Mouse (Mus musculus) lung, embryonic 14.5 days (tissue): ENCODE results near the gene Ywhaq. TPM values are rescaled to one million over a fixed set of nuclear protein-coding genes. Genes with fewer than 3 reads are reported as not detected.

ENCODE experiments used
- ATAC-seq: fragments of 200-750 bp; cut with Nextera tagmentation; 2 replicates; pipeline ENCODE4 v1.8.0; 2017; ENCODE audit warnings: mild to moderate bottlenecking, moderate TSS enrichment, moderate library complexity; ENCODE audit not compliant: insufficient read depth
- DNase-seq: peaks from one replicate; pipeline ENCODE4 v3.0.0-alpha.2; 2015
- H3K27ac ChIP-seq: fragments of 300-500 bp; sonication (generic); 2 replicates; pipeline ENCODE4 v1.5.1; 2014; ENCODE audit warnings: low read depth, mild to moderate bottlenecking, moderate library complexity
- H3K27me3 ChIP-seq: fragments of 300-500 bp; sonication (generic); 2 replicates; pipeline ENCODE4 v1.6.1; 2014; ENCODE audit warnings: low read length, control low read depth; ENCODE audit not compliant: insufficient read depth
- H3K36me3 ChIP-seq: fragments of 300-500 bp; sonication (generic); 2 replicates; pipeline ENCODE4 v1.6.1; 2014; ENCODE audit warnings: control low read depth; ENCODE audit not compliant: insufficient read depth
- H3K4me1 ChIP-seq: fragments of 300-500 bp; sonication (generic); 2 replicates; pipeline ENCODE4 v1.6.1; 2014; ENCODE audit warnings: antibody characterized with exemption, control low read depth; ENCODE audit not compliant: insufficient read depth
- H3K4me2 ChIP-seq: fragments of 300-500 bp; sonication (generic); 2 replicates; pipeline ENCODE4 v1.6.1; 2014; ENCODE audit warnings: mild to moderate bottlenecking
- H3K4me3 ChIP-seq: fragments of 300-500 bp; sonication (generic); 2 replicates; pipeline ENCODE4 v1.5.1; 2014; ENCODE audit warnings: low read depth, low read length
- H3K9ac ChIP-seq: fragments of 300-500 bp; sonication (generic); 2 replicates; pipeline ENCODE4 v1.6.1; 2014
- H3K9me3 ChIP-seq: fragments of 300-500 bp; sonication (generic); 2 replicates; pipeline ENCODE4 v1.6.1; 2016; ENCODE audit warnings: low read depth, low read length, control low read depth
- CTCF ChIP-seq: IDR thresholded peaks from 2 replicates; pipeline ENCODE4 v1.5.1; 2016; ENCODE audit warnings: antibody characterized with exemption, low read depth
- WGBS: fragments of 180-500 bp; shearing (Covaris S2); extraction: QIAGEN DNeasy Blood & Tissue Kit; methylation state at CpG from one replicate; pipeline ENCODE4 v1.1.7; 2014; 5-methylcytosine and 5-hydroxymethylcytosine counted together
- polyA plus RNA-seq: library from polyadenylated mRNA; unstranded; fragments of >200 nt; fragmentation: Nextera tagmentation; extraction: Ambion mirVana; gene quantifications from 2 replicates; pipeline ENCODE4 v1.2.1, GENCODE M21; 2014

Ywhaq gene
- polyA plus RNA-seq, 1 experiment from 2014 or later: 805 TPM

DNA sequence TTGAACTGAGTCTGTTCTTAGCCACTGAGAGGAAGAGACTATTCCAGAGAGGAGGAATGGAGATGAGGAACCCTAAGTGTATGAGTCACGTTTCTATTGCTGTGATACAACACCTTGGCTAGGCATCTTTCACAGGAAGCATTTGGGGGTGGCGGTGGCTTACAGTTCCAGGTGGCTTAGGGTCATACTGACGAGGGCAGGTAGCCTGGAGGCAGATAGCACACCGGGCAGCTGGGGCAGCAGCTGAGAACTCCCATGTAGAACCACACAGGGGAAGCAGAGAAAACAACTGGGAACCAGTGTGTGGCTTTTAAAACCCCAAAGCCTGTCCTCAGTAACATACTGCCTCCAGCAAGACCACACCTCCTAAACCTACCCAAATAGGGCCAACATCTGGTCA, 12.7 kb upstream of the Ywhaq start:
- Histone ChIP-seq H3K9ac (no peak overlapping the region), H3K4me3 (no peak overlapping the region), H3K27me3 (no peaks in the 10 kb centered on the region), H3K9me3 (no peaks in the 10 kb centered on the region), H3K4me2 (no peak overlapping the region), H3K27ac (no peak overlapping the region), H3K36me3 (no peaks in the 10 kb centered on the region), H3K4me1 (0 out of 2 replicates have a peak, but pooled peaks cover 9% of the 10 kb centered on the region)
- WGBS: 67% methylated on average over 4 of the region's 4 CpGs
- no peak for TF ChIP-seq CTCF
- ATAC-seq: no peak
- DNase-seq: no peak

DNA sequence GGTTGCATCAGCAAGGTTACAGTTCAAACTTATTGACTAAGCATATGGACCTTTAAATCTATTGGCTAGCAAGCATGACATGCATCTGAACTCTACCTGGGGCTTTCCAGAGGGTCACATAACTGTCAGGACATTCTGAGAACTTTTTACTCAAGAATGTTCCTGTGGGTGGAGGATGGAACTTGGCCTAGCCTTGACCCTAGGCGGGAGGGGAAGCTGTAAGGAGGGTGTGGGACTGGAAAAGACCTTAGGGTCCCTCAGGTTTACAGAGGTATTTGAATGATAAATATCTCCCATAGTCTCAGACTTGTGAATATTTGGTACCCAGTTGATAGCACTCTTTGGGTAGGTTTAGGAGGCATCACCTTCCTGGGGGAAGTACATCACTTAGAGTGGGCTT, 11.6 kb upstream of the Ywhaq start:
- H3K9me3 ChIP-seq: no peaks in the 10 kb centered on the region
- TF ChIP-seq CTCF: no peak
- H3K4me3 ChIP-seq: no peak overlapping the region
- no peaks in the 10 kb centered on the region for H3K27me3 ChIP-seq
- no peak for ATAC-seq
- 83% methylated on average over 1 of the region's 1 CpGs for WGBS
- H3K4me1 ChIP-seq: 0 out of 2 replicates have a peak, but pooled peaks cover 9% of the 10 kb centered on the region
- no peaks in the 10 kb centered on the region for H3K36me3 ChIP-seq
- H3K9ac ChIP-seq: no peak overlapping the region
- no peak overlapping the region for H3K4me2 ChIP-seq
- DNase-seq: no peak
- H3K27ac ChIP-seq: no peak overlapping the region

DNA sequence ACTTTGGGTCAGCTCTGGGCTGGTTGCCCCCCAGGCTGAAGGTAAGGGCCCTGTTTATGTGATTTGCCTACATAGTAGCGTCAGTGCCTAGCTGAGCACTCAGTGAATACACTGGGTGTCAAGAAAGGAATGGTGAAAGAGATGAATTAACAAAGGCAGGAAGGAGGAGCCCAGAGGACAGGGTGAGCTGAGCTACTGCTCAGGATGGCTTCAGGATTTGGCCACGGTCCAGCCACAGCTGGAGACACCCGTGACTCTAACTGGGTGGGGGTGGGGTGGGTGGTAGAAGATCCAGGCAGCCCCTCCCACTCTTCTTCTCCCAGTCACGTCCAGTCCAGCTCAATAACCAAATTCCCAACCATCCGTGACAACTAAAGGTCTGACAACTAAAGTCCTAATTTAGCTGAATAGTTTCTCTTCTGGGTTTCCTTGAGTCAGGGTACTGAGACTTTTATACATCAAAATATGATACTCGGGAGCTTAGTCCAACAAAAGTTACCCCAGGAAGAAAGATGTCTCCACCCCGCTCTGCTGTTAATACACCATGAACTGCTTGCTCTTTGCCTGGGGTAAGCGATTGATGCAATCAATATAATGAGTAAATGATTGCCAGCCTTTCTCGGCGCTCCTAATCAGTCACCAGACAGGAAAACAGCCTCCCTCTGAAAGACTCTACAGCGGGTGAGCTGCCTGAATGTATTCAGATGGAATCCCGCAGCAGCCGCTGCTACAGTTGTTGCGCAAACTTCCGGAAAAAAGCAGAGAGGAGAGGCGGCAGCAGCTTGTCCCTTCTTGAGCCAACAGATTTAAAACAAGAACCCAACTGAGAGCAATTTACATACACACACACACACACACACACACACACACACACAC, 8.9 kb upstream of the Ywhaq start:
- 0 out of 2 replicates have a peak, but pooled peaks cover 9% of the 10 kb centered on the region for H3K4me1 ChIP-seq
- H3K9me3 ChIP-seq: no peaks in the 10 kb centered on the region
- peak overlapping the region; percentile 90 for H3K27ac ChIP-seq
- 4% methylated on average over 16 of the region's 16 CpGs for WGBS
- H3K9ac ChIP-seq: peak overlapping the region; percentile 48
- TF ChIP-seq CTCF: no peak
- DNase-seq (peak; percentile 90), ATAC-seq (peak; percentile 93)
- peak overlapping the region; percentile 30 for H3K4me3 ChIP-seq
- no peaks in the 10 kb centered on the region for H3K36me3 ChIP-seq
- no peaks in the 10 kb centered on the region for H3K27me3 ChIP-seq
- H3K4me2 ChIP-seq: peak overlapping the region; percentile 61

DNA sequence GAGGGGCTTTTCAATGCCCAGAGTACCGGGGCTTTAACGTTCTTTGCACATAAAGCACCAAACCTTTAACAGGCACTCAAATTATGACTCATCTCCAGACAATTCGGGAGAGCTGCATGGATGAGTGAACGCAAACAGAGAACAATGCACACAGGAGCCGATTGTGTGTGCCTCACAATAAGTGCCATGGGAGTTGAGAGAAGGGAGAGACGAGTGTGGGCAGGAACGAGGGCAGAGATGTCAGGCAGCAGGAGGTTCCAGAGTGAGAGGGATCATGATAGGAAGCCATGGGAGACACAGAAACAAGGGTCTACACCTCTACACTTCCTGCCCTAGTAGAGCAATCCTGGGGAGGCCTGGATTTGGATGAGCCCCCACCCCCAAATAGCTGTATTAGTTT, 7.2 kb upstream of the Ywhaq start:
- H3K4me1 ChIP-seq: 0 out of 2 replicates have a peak, but pooled peaks cover 9% of the 10 kb centered on the region
- no peaks in the 10 kb centered on the region for H3K27me3 ChIP-seq
- no peak overlapping the region for H3K4me2 ChIP-seq
- H3K9me3 ChIP-seq: no peaks in the 10 kb centered on the region
- no peak overlapping the region for H3K9ac ChIP-seq
- DNase-seq: no peak
- no peak for TF ChIP-seq CTCF
- no peak for ATAC-seq
- no peak overlapping the region for H3K4me3 ChIP-seq
- H3K36me3 ChIP-seq: no peaks in the 10 kb centered on the region
- H3K27ac ChIP-seq: no peak overlapping the region
- WGBS: 56% methylated on average over 7 of the region's 7 CpGs

DNA sequence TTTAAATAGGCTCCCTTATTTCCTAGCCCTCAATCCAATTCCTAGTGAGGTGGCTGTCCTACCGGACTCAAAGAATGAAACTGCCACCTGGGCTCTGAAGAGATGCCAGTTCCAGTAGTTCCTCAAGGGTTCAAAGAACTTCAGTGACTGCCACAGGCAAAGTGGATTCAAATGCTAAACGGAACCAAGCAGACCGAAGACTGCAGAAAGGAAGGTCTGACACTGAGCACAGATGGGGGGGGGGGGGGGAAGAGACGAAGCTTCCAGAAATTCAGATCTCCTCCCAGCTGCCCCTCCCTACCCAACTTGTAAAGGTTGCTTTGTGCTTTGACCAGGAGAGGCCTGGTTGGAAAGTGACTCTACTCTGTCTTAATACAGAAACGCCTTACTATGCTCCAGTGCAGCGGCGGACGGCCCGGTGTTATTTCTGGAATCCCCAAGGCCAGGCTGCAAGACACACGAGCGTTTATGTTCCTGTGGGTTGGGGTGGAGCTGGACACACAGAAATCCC, 1.2 kb upstream of the Ywhaq start:
- peak overlapping the region; percentile 80 for H3K4me2 ChIP-seq
- H3K27me3 ChIP-seq: no peaks in the 10 kb centered on the region
- no peak overlapping the region for H3K27ac ChIP-seq
- DNase-seq (peak; percentile 25), ATAC-seq (no peak)
- H3K9ac ChIP-seq: peak overlapping the region; percentile 62
- WGBS: 36% methylated on average over 11 of the region's 11 CpGs
- H3K9me3 ChIP-seq: no peaks in the 10 kb centered on the region
- H3K4me1 ChIP-seq: peaks cover 5% of the 10 kb centered on the region
- H3K36me3 ChIP-seq: peaks cover 18% of the 10 kb centered on the region
- TF ChIP-seq CTCF: no peak
- peak overlapping the region; percentile 92 for H3K4me3 ChIP-seq

DNA sequence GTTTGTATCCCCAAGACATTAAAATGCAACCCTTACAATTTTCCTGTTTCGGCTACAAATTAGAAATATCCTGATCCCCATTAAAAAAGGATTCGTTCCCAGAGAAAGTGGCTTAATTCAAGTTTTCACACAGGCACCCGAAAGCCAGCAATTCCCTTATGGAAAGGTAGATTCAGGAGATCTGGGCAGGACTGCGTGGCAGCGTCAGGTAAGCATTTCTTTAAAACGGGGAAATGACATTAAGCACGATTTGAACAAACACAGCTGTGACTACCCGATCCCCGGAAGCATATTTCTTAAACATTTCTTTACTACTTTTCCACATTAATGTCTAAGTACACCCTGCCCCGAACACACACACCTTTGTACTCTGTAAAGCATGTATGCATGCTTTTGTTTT, 646 bp upstream of the Ywhaq start:
- Histone ChIP-seq H3K4me2 (peak overlapping the region; percentile 80), H3K9me3 (no peaks in the 10 kb centered on the region; the same call in 1 of the 2 replicates), H3K27me3 (no peaks in the 10 kb centered on the region), H3K27ac (peak overlapping the region; percentile 37), H3K36me3 (peaks cover 24% of the 10 kb centered on the region), H3K9ac (peak overlapping the region; percentile 62), H3K4me1 (peaks cover 5% of the 10 kb centered on the region), H3K4me3 (peak overlapping the region; percentile 92)
- WGBS: 2% methylated on average over 10 of the region's 10 CpGs
- no peak for TF ChIP-seq CTCF
- DNase-seq (peak; percentile 25), ATAC-seq (no peak)

DNA sequence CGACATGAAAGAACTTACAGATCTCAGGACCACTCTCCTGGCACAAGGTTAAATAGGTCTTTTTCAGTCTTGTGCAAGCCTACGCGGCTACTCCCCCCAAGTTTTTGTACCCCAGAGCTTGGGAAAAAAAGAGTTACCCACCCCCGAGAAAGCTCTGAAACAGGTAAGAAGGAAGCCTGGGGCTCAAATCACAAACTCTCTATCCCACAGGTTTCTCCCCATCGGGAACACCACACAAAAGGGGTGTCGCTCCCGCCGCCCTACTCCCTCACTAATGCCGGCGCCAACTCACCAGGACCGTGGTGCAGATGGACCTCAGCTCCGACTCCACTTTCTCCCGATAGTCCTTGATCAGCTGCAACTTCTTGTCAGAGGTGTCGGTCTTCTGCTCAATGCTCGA, 931 bp downstream of the Ywhaq start:
- ATAC-seq: no peak
- peaks cover 5% of the 10 kb centered on the region for H3K4me1 ChIP-seq
- H3K27me3 ChIP-seq: no peaks in the 10 kb centered on the region
- TF ChIP-seq CTCF: no peak
- H3K27ac ChIP-seq: peak overlapping the region; percentile 51
- H3K9me3 ChIP-seq: no peaks in the 10 kb centered on the region; the same call in 1 of the 2 replicates
- peaks cover 40% of the 10 kb centered on the region for H3K36me3 ChIP-seq
- peak overlapping the region; percentile 84 for H3K4me2 ChIP-seq
- WGBS: 0% methylated on average over 13 of the region's 15 CpGs
- peak overlapping the region; percentile 92 for H3K4me3 ChIP-seq
- DNase-seq: peak; percentile 21
- H3K9ac ChIP-seq: peak overlapping the region; percentile 97
